Mouse (Mus musculus) embryo, embryonic 9.5 days (tissue): ENCODE results near the gene Stat6.
A peak's percentile ranks its signal among the peaks of the same experiment; 100 is the strongest.

Experiments used
- DNase-seq: peaks from one replicate; pipeline ENCODE4 v3.0.0-alpha.2; 2017; ENCODE audit errors: extremely low spot score

Gene Stat6

DNA sequence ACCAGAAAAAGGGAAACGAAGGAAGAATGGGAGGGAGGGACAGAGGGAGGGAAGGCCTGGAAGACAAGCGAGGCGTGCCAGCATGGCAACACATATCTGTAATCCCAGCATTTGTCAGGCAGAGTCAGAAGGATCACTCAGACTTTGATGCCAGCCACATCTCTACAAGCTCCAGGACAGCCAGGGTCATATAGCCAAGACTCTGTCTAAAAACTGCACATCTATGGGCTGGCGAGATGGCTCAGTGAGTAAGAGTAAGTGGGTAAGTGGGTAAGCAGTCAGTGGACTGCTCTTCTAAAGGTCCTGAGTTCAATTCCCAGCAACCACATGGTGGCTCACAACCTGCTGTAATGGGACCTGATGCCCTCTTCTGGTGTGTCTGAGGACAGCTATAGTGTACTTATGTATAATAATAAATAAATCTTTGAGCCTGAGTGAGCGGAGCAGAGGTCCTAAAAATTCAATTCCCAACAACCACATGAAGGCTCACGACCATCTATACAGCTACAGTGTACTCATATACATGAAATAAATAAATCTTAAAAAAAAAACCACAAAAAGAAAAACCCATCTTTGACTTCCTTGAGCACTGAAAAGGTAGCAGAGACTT is 31.4 kb downstream of the Stat6 start:
- no peak for DNase-seq

DNA sequence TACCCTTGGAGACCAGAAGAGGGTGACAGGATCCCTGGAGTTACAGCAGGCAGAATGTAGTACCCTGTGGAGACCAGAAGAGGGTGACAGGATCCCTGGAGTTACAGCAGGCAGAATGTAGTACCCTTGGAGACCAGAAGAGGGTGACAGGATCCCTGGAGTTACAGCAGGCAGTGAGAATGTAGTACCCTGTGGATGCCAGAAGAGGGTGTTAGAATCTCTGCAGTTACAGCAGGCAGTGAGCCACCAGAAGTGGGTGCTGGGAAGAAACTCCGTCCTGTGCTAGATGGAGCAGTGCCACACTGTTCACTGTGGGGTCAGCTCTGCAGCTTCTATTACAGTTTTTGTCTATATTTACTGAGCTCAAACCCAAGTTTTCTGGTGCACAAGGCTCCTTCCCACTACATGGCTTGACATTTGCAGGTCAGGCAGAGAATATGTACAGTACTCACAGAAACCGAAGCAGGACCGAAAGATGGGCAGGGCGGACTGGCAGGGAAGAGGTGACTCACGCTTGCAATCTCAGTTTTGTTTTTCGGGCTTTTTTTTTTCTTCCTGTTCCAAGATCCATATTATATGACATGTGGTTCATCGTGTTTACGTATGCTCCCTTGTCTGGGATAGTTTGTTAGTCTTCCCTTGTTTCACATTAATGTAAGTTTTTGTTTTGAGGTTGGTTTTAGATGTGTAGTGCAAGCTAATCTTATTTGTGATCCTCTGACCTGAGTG is 32.2 kb downstream of the Stat6 start:
- peak; percentile 58 for DNase-seq

DNA sequence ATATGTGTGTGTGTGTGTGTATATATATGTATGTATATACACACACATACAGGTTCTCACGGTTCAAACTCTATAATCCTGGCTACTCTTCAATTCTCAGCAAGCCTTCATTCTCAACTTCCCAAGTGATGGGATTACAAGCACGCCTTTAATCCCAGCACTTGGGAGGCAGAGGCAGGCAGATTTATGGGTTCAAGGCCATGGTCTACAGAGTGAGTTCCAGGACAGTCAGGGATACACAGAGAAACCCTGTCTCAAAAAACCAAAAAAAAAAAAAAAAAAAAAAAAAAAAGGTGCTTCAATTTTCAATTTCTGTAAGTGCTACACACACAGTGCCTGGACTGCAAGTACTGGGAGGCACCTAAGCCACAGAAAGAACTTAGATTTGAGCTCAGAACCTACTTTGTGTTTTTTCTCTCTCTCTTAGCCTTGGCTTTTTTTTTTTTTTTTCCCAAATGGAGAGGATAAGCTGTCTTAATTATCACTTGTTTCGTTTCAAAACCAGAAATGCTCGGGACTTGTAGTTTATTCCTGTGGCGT is 33.1 kb downstream of the Stat6 start:
- DNase-seq: no peak

DNA sequence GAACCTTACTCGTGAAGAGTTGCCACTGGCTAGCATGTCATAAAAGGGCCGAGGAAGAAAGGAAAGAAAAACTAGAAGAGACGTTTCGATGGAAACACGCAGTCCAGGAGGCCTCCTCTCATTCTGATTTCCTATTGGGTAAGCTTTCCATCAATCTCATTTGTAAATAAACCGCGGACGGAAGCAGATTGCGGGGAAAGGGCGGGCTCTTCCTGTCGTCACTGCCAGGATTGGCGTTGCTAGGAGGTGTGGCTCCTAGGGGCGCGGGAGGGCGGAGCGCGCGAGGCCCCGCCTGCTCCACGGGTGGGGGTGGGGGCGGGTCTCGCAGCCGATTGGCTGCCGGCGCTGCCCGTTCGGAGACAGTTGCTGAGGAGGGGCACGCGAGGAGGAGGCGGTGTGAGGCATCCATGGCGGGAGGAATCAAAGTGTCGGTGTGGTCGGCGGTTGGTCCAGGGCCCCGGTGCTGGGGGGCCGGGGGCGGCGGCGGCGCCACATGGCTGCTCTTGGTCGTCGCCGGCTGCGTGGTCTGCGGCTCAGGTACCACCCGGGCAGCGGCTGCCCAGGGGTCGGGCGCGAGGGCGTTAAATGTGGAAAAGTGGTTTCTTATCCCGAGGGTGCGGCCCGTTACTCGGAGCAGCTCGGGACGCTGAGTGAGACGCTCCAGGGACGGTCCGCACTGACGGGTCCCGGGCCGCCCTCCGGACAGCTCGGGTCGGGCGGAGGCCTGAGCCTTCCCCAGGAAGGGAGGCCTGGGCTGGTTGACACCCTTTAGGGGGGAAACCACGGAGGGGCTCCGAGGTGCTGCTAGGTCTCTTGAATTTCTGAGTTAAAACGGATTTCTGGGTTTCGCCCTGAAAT is 34.1 kb downstream of the Stat6 start:
- DNase-seq: peak; percentile 96

DNA sequence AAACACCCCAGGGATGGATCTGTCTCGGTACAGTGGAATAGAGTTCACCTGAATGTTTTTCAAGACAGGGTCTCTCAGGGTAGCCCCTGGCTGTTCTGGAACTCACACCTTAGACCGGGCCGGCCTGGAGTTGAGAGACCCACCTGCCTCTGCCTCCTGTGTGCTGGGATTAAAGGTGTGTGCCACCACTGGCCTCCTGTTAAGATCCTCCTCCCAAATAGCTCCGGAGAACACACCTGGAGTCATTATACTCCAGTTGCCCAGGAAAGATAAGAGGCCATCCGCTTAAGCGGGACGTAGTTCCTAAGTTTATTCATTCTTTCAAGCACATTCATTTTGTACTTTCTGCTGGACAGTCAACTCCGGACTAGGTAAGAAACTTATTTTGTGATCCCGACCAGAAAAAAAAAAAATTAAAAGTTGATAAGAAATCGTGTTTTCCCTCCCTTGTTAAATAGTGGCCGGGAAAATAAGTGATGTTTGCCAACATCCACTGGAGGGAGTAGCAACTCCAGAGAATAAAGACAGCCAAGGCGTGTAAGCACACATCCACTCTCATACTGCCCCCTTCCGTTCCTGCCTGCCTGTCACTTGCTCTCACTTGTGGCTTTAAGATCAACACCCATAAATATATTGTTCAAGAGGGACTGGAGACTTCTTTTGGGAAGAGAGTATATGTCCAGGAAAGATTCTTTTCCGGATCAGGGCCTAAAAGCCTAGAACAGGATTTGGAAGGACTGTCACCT is 35.0 kb downstream of the Stat6 start:
- peak; percentile 75 for DNase-seq

DNA sequence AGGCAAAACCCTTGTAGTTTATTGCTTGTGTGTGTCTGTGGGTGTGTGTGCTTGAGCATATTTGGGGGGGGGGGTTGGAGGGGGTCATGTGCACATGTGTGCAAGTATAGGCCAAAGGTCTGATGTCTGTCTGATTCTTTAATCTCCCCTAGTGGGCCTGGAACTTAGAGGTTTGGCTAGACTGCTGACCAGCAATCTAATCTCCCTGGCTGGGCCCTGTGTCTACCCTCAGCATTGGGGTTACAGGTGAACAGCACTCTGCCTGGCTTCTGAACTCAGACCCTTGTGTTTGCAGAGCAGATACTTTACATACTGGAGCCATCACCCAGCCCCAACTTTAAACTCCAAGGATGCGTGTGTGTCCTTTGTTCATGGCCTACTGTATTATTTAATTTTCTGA is 36.4 kb downstream of the Stat6 start:
- DNase-seq: no peak

- DNase-seq: no peak
Measured at GRCm38 (mm10) chr10:127679881-127680280, 37.1 kb downstream of the Stat6 start.

GRCm38 (mm10) chr10:127682886-127683285 is 40.1 kb downstream of the Stat6 start:
- DNase-seq: no peak

GRCm38 (mm10) chr10:127691053-127691452 is 48.3 kb downstream of the Stat6 start:
- DNase-seq: no peak

DNA sequence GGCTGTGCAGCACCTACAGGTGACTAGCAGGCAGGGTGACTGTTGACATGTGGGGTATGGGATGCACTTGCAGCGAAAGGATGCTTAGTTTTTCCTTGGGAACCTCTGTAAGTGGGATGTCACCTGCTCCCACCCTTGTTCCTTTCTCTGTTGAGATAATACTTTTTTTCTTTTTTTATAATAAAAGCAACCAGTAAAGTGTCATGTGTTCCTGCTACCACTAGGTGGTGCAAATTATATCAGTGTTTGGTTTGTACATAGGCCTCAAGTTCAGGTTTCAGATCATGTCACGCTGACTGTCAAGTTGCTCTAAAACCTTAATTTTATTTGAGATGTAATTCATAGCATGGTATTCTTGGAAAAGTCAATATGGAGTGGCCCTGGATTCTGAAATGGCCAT is 51.9 kb downstream of the Stat6 start:
- peak; percentile 21 for DNase-seq

- no peak for DNase-seq
Measured at GRCm38 (mm10) chr10:127695775-127696174, 53.0 kb downstream of the Stat6 start.

GRCm38 (mm10) chr10:127698966-127699365 is 56.2 kb downstream of the Stat6 start:
- DNase-seq: no peak

DNA sequence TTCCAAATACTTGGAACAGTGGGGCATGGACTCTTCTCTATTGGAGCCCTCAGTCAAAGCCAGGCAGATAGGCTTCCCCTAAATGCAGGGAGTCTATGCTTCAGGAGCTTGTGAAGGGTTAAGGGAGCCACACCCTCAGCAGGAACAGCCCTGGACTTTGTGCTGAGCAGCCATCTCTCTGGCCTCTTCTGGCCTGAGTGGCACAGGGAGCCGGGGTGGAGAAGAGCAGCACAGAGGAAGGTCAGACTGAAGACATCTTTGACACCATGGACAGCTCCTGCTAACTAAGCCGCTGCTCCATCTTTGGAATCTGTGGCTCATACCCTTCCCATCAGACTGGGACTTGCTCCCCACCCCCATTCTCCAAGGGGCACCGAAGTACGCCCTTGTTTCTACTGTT is 60.5 kb downstream of the Stat6 start:
- no peak for DNase-seq

DNA sequence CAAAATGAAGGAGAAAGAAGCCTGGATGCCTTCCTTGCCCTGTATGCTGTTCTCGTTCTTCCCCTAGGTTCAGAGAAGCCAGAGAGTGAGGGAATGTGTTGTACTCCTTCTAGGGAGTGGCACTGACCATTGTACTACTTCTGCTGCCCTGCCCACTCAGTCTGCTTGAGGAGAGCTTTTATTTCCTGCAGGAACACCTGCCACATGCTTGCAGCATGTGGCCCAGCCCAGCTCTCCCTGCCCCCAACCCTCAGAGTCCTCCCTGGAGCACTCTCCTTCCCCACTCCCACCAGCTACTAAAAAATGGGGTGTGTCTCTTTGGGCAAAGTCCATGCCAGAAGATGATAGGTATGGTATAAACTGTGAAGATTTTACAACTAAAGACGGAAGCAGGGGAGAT is 61.5 kb downstream of the Stat6 start:
- no peak for DNase-seq

GRCm38 (mm10) chr10:127704766-127705220 is 62.0 kb downstream of the Stat6 start, which contains the start of gene Myo1a:
Myo1a (plus strand) TSS chr10:127705170.
- DNase-seq: no peak

GRCm38 (mm10) chr10:127705783-127706182 is 63.0 kb downstream of the Stat6 start:
- no peak for DNase-seq

DNA sequence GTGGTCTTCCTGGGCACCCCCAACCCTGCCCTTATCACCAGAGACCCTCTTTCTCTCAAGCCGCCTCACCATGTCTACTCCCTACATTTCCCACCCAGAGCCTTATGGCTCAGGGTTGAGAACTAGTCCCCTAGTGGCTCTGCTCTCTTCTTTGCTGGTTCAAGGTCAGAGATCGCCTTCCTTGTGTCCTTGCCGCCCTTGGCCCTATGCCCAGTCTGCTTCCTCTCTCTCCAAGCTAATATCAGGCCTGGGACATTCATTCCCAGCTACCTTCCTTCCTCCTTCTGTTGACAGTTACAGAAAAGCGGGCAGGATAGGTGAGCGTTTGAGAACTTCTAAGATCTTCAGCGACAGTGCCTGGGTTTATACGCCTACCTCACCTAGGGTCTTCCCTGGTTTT is 64.9 kb downstream of the Stat6 start:
- DNase-seq: no peak

DNA sequence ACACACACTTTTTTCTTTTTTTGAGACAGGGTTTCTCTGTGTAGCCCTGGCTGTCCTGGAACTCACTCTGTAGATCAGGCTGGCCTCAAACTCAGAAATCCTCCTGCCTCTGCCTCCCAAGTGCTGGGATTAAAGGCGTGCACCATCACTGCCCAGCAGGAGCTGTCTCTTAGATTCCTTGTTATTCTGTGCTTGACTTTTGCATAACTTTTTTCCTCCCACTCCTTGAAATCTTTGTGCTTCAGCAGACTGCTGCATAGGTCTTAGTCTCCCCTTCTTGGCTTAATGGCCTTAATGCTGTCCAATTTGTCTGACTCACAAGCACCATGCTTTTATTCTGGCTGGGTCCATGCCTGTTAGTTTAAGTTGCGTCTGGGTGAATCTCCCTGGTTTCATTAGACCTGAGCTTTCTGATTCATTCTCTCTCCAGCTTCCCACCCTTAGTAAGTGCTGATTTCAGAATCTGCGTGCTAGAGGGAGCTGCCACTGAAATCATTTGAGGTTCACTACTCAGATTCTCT is 66.1 kb downstream of the Stat6 start:
- no peak for DNase-seq

GRCm38 (mm10) chr10:127710331-127710730 is 67.5 kb downstream of the Stat6 start:
- no peak for DNase-seq
